Mouse (Mus musculus) brain, embryonic 14.5 days (tissue): ENCODE data around the gene Chpf.

Experiments used
- CTCF ChIP-seq: fragments of 200-500 bp; IDR thresholded peaks from 2 replicates; pipeline ENCODE4 v1.5.1; 2012; ENCODE audit warnings: inconsistent platforms, mild to moderate bottlenecking, moderate library complexity, borderline replicate concordance; ENCODE audit not compliant: insufficient read depth, insufficient read length; ENCODE audit errors: extremely low read depth
- POLR2A ChIP-seq: fragments of 200-500 bp; IDR thresholded peaks from 2 replicates; pipeline ENCODE4 v1.6.1; 2012; ENCODE audit warnings: mild to moderate bottlenecking, inconsistent platforms, borderline replicate concordance; ENCODE audit not compliant: poor library complexity, insufficient read depth, insufficient read length, severe bottlenecking; ENCODE audit errors: extremely low read depth

DNA sequence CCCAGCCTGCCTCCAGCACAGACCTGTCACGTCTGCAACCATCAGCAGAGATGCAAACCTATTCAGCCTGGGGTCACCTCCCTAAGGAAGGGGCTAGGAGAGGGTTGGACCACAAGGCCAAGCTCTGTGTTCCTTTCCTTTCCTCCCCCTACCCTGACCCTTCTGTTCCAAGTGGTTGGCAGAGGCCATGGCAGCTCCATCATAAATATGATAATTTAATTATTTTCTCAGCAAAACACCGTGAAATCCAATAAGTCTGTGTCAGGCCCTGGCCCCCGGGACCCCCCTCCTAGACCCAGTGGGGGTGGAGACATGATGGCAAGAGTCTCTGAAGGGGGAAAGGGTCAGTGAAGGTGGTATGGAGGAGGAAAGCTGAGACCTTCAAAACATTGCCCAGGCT lies 34.9 kb downstream of the Chpf start:
- TF ChIP-seq CTCF (no peak), POLR2A (no peak)
